Comparison of ENCODE assay signal across 7 mouse cellular contexts in the genomic region with DNA sequence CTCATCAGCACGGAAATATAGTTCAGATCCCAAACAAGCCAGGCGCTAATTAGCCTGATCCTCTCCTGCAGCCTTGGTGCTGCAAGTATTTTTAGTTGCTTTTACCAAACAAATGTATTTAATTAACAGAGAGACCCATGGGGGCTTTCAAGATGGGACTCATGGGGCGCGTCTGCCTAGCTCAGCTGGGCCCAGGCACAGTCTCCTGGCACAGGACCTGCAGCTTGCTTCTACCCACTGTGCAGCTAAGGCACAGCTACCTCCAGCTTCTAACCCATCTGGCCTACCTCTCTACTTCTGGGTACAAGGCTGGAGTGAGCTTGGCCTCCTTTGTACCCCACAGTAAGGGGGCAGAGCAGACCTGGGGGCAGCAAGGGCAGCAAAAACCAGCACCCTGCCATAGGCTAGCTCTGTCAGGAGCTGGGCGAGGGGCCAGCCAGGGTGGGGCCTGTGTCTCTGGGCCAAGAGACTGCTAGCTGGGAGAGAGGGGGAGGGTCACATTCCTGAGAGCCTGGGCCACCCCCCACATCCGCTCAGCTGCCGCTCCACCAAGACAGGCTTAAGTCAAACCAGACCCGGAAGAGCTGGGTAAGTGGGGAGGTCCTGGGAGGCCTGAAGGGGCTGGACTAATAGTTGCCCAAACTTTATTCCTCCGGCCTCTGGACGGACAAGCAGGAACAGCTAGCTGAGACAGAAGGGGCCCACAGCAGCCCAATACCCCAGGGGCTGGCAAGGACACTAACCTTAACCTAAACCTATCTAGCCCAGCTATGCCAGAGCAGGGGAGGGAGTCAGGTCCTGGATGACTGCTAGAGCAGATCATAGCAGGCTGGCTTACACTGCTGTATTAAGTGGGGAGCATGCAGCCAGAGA. TPM values are rescaled to one million over a fixed set of nuclear protein-coding genes. Genes with fewer than 3 reads are reported as not detected.
A peak's percentile ranks its signal among the peaks of the same experiment; 100 is the strongest.
DNase-seq lines count a peak whose midpoint lies in the region; ATAC-seq and TF ChIP-seq lines count a peak whose summit lies in the region.

No protein-coding gene starts in this region.

- peak overlapping the region; percentile 20; the same call in 1 of the 2 replicates for H3K4me3 ChIP-seq in E14TG2a.4 (replicated peaks; ENCODE audit: low read length)
- no peak overlapping the region for H3K4me3 ChIP-seq in forebrain, postnatal 0 days (ENCODE audit: low read depth, low read length)
- no peak overlapping the region for H3K4me3 ChIP-seq in hindbrain, embryonic 10.5 days
- H3K4me3 ChIP-seq in limb, embryonic 11.5 days (ENCODE audit: low read depth, low read length): no peak overlapping the region
- H3K4me3 ChIP-seq in midbrain, embryonic 13.5 days (replicated peaks): no peak overlapping the region

- no peak for TF ChIP-seq CTCF in E14TG2a.4 (conservative IDR thresholded peaks at IDR 0.05; ENCODE audit: low read length)
- TF ChIP-seq CTCF in forebrain, postnatal 0 days (IDR thresholded peaks at IDR 0.05; ENCODE audit: low read depth): no peak

- ATAC-seq in activated CD4-positive, CD25-positive, alpha-beta regulatory T cell, adult 4 months: peak; percentile 91
- ATAC-seq in forebrain, postnatal 0 days: peak; percentile 46
- ATAC-seq in limb, embryonic 11.5 days (ENCODE audit: insufficient number of reproducible peaks, low FRiP score, low TSS enrichment, low read depth): peak; percentile 90
- ATAC-seq in midbrain, embryonic 13.5 days: peak; percentile 44

- H3K36me3 ChIP-seq in E14TG2a.4 (ENCODE audit: insufficient read depth, low read length): peaks cover 91% of the 10 kb centered on the region
- peaks cover 72% of the 10 kb centered on the region for H3K36me3 ChIP-seq in forebrain, postnatal 0 days (ENCODE audit: insufficient read depth)
- peaks cover 99% of the 10 kb centered on the region for H3K36me3 ChIP-seq in hindbrain, embryonic 10.5 days
- H3K36me3 ChIP-seq in limb, embryonic 11.5 days (ENCODE audit: control insufficient read depth, insufficient read depth, low read length): peaks cover 5% of the 10 kb centered on the region
- peaks cover 89% of the 10 kb centered on the region for H3K36me3 ChIP-seq in midbrain, embryonic 13.5 days

- no peak overlapping the region for H3K9ac ChIP-seq in forebrain, postnatal 0 days
- peak overlapping the region; percentile 43 for H3K9ac ChIP-seq in limb, embryonic 11.5 days (ENCODE audit: low read length)
- H3K9ac ChIP-seq in midbrain, embryonic 13.5 days (replicated peaks): peak overlapping the region; percentile 25; the same call in 1 of the 2 replicates

- WGBS in forebrain, postnatal 0 days: 24% methylated on average over 10 of the region's 10 CpGs
- 46% methylated on average over 10 of the region's 10 CpGs for WGBS in hindbrain, embryonic 10.5 days
- 16% methylated on average over 10 of the region's 10 CpGs for WGBS in limb, embryonic 11.5 days
- WGBS in midbrain, embryonic 13.5 days: 46% methylated on average over 10 of the region's 10 CpGs

- peaks cover 27% of the 10 kb centered on the region for H3K4me1 ChIP-seq in E14TG2a.4 (replicated peaks; ENCODE audit: low read depth, low read length)
- 0 out of 2 replicates have a peak, but pooled peaks cover 8% of the 10 kb centered on the region for H3K4me1 ChIP-seq in forebrain, postnatal 0 days (ENCODE audit: insufficient read depth)
- H3K4me1 ChIP-seq in hindbrain, embryonic 10.5 days (replicated peaks): peaks cover 33% of the 10 kb centered on the region
- H3K4me1 ChIP-seq in limb, embryonic 11.5 days (ENCODE audit: control insufficient read depth, insufficient read depth, low read length): peaks cover 22% of the 10 kb centered on the region
- H3K4me1 ChIP-seq in midbrain, embryonic 13.5 days (replicated peaks): peaks cover 39% of the 10 kb centered on the region

- no peaks in the 10 kb centered on the region for H3K9me3 ChIP-seq in E14TG2a.4 (ENCODE audit: low read length)
- H3K9me3 ChIP-seq in forebrain, postnatal 0 days (ENCODE audit: low read length): no peaks in the 10 kb centered on the region
- no peaks in the 10 kb centered on the region for H3K9me3 ChIP-seq in hindbrain, embryonic 10.5 days
- H3K9me3 ChIP-seq in limb, embryonic 11.5 days (ENCODE audit: control insufficient read depth, low read length): no peaks in the 10 kb centered on the region
- H3K9me3 ChIP-seq in midbrain, embryonic 13.5 days: no peaks in the 10 kb centered on the region

- H3K4me2 ChIP-seq in forebrain, postnatal 0 days (ENCODE audit: low read depth): no peak overlapping the region
- peak overlapping the region; percentile 29 for H3K4me2 ChIP-seq in limb, embryonic 11.5 days (ENCODE audit: low read depth, severe bottlenecking)
- H3K4me2 ChIP-seq in midbrain, embryonic 13.5 days (replicated peaks): no peak overlapping the region

- peak; percentile 29 for DNase-seq in forebrain, postnatal 0 days
- DNase-seq in hindbrain, embryonic 10.5 days (ENCODE audit: low spot score): peak; percentile 75
- DNase-seq in limb, embryonic 11.5 days (ENCODE audit: low spot score): peak; percentile 81
- DNase-seq in thymus, adult 18-20 months: peak; percentile 64 to 74

- no peaks in the 10 kb centered on the region for H3K27me3 ChIP-seq in E14TG2a.4 (ENCODE audit: insufficient read depth, low read length)
- H3K27me3 ChIP-seq in forebrain, postnatal 0 days (ENCODE audit: insufficient read depth, low read length): no peaks in the 10 kb centered on the region
- no peaks in the 10 kb centered on the region for H3K27me3 ChIP-seq in hindbrain, embryonic 10.5 days (ENCODE audit: insufficient read depth, poor library complexity, severe bottlenecking)
- H3K27me3 ChIP-seq in limb, embryonic 11.5 days (ENCODE audit: control insufficient read depth, insufficient read depth, low read length): no peaks in the 10 kb centered on the region
- H3K27me3 ChIP-seq in midbrain, embryonic 13.5 days: no peaks in the 10 kb centered on the region

- no peak overlapping the region for H3K27ac ChIP-seq in forebrain, postnatal 0 days (ENCODE audit: low read depth, low read length)
- peak overlapping the region; percentile 76 for H3K27ac ChIP-seq in hindbrain, embryonic 10.5 days
- peak overlapping the region; percentile 87 for H3K27ac ChIP-seq in limb, embryonic 11.5 days (replicated peaks; ENCODE audit: low read depth, low read length)
- H3K27ac ChIP-seq in midbrain, embryonic 13.5 days: 0 out of 2 replicates have a peak overlapping the region, but pooled peaks have one; percentile 21

RNA-seq across cellular contexts. Expression of gene Plxna1, which starts 17.6 kb away (rescaled TPM):
- under 1 TPM; 0.52 to 0.99 TPM for polyA plus RNA-seq in activated CD4-positive, CD25-positive, alpha-beta regulatory T cell, adult 4 months (2017; shearing (Covaris generic))
- 78.2 and 111 TPM in 2 replicates for total RNA-seq in forebrain, postnatal 0 days (2014; rRNA removed)
- polyA plus RNA-seq in forebrain, postnatal 0 days (2015; fragmentation: Nextera tagmentation; extraction: Ambion mirVana): 20.3 and 42.1 TPM in 2 replicates
- polyA plus RNA-seq in hindbrain, embryonic 10.5 days (2016; fragmentation: Nextera tagmentation; extraction: Ambion mirVana): 29.1 and 35.5 TPM in 2 replicates
- polyA plus RNA-seq in limb, embryonic 11.5 days (2014; fragmentation: Nextera tagmentation; extraction: Ambion mirVana): 21.0 and 23.6 TPM in 2 replicates
- 53.1 and 69.4 TPM in 2 replicates for polyA plus RNA-seq in midbrain, embryonic 13.5 days (2015; fragmentation: Nextera tagmentation; extraction: Ambion mirVana)

Comparison
In these comparisons a context has a peak if more than half of its experiments do, and no peak if none do; other contexts are left out.
1. DNase-seq: peak in every context shown above with its lines; median percentile 81 in limb, embryonic 11.5 days; 75 in hindbrain, embryonic 10.5 days; 69 in thymus, adult 18-20 months; 29 in forebrain, postnatal 0 days.
2. RNA of gene Plxna1, which starts 17.6 kb away (polyA plus RNA-seq): 53.1 to 69.4 TPM in midbrain, embryonic 13.5 days, 20.3 to 42.1 TPM in forebrain, postnatal 0 days, 29.1 to 35.5 TPM in hindbrain, embryonic 10.5 days and 21.0 to 23.6 TPM in limb, embryonic 11.5 days; 0.52 to 0.99 TPM in activated CD4-positive, CD25-positive, alpha-beta regulatory T cell, adult 4 months; every median in the first group is over 10 times any median in the second.
3. Peak in every context shown above with its lines, with median percentiles within 50 percentile points of each other: ATAC-seq.